Comparison of ENCODE assay signal across 8 mouse cellular contexts in genomic region chr4:133049071-133049920, GRCm38 (mm10). TPM values are rescaled to one million over a fixed set of nuclear protein-coding genes. Genes with fewer than 3 reads are reported as not detected.
A peak's percentile ranks its signal among the peaks of the same experiment; 100 is the strongest.
DNase-seq lines count a peak whose midpoint lies in the region; ATAC-seq lines count a peak whose summit lies in the region.

No protein-coding gene starts in this region.

- WGBS in liver, embryonic 16.5 days (ENCODE audit: insufficient replicate concordance) = 69% methylated on average over 19 of the region's 19 CpGs
- 71% methylated on average over 19 of the region's 19 CpGs for WGBS in liver, embryonic 12.5 days (ENCODE audit: insufficient replicate concordance)
- WGBS in heart, embryonic 15.5 days = 26% methylated on average over 19 of the region's 19 CpGs
- 52% methylated on average over 19 of the region's 19 CpGs for WGBS in midbrain, embryonic 15.5 days

- peak; percentile 82 to 86 for DNase-seq in cerebellum, postnatal 25 days
- DNase-seq in layer of hippocampus, postnatal 10 days (ENCODE audit: low spot score in 2 of 2) = no peak
- DNase-seq in kidney, adult 11 months = no peak
- DNase-seq in gastrocnemius, postnatal 14 days = no peak

- peak overlapping the region; percentile 3; the same call in 1 of the 2 replicates for H3K9ac ChIP-seq in liver, embryonic 16.5 days (ENCODE audit: low read depth, low read length)
- H3K9ac ChIP-seq in liver, embryonic 12.5 days = no peak overlapping the region
- peak overlapping the region; percentile 28 for H3K9ac ChIP-seq in heart, embryonic 15.5 days
- H3K9ac ChIP-seq in midbrain, embryonic 15.5 days = 0 out of 2 replicates have a peak overlapping the region, but pooled peaks have one; percentile 9

- no peak for ATAC-seq in liver, embryonic 16.5 days (ENCODE audit: low read depth)
- ATAC-seq in liver, embryonic 12.5 days = no peak
- ATAC-seq in heart, embryonic 15.5 days (replicated peaks; ENCODE audit: insufficient number of reproducible peaks, insufficient read depth, low FRiP score, low read depth) = peak; percentile 56
- ATAC-seq in midbrain, embryonic 15.5 days (replicated peaks) = no peak

- no peaks in the 10 kb centered on the region for H3K36me3 ChIP-seq in liver, embryonic 16.5 days (ENCODE audit: control insufficient read depth, insufficient read depth)
- no peaks in the 10 kb centered on the region for H3K36me3 ChIP-seq in liver, embryonic 12.5 days
- H3K36me3 ChIP-seq in heart, embryonic 15.5 days = no peaks in the 10 kb centered on the region
- no peaks in the 10 kb centered on the region for H3K36me3 ChIP-seq in midbrain, embryonic 15.5 days (replicated peaks)

- H3K27me3 ChIP-seq in liver, embryonic 16.5 days (ENCODE audit: control insufficient read depth, insufficient read depth, low read depth, low read length) = no peaks in the 10 kb centered on the region
- peaks cover 9% of the 10 kb centered on the region for H3K27me3 ChIP-seq in liver, embryonic 12.5 days (replicated peaks)
- H3K27me3 ChIP-seq in heart, embryonic 15.5 days = no peaks in the 10 kb centered on the region
- H3K27me3 ChIP-seq in midbrain, embryonic 15.5 days (replicated peaks) = no peaks in the 10 kb centered on the region

- peaks cover 15% of the 10 kb centered on the region for H3K4me1 ChIP-seq in liver, embryonic 16.5 days (ENCODE audit: control insufficient read depth, low read depth, low read length)
- peaks cover 83% of the 10 kb centered on the region for H3K4me1 ChIP-seq in liver, embryonic 12.5 days
- H3K4me1 ChIP-seq in heart, embryonic 15.5 days (replicated peaks) = peaks cover 99% of the 10 kb centered on the region
- peaks cover 89% of the 10 kb centered on the region for H3K4me1 ChIP-seq in midbrain, embryonic 15.5 days

- H3K27ac ChIP-seq in liver, embryonic 16.5 days (ENCODE audit: low read length) = no peak overlapping the region
- no peak overlapping the region for H3K27ac ChIP-seq in liver, embryonic 12.5 days
- peak overlapping the region; percentile 98 for H3K27ac ChIP-seq in heart, embryonic 15.5 days
- peak overlapping the region; percentile 85 for H3K27ac ChIP-seq in midbrain, embryonic 15.5 days

- no peak overlapping the region for H3K4me3 ChIP-seq in liver, embryonic 16.5 days (ENCODE audit: low read depth, low read length)
- H3K4me3 ChIP-seq in liver, embryonic 12.5 days = no peak overlapping the region
- no peak overlapping the region for H3K4me3 ChIP-seq in heart, embryonic 15.5 days
- H3K4me3 ChIP-seq in midbrain, embryonic 15.5 days = no peak overlapping the region

- intact Hi-C loops in gastrocnemius, postnatal 14 days (cut with DNase I; ENCODE audit: low total_unique reads) = no loop called here

- H3K4me2 ChIP-seq in liver, embryonic 16.5 days (ENCODE audit: low read depth, low read length) = no peak overlapping the region
- H3K4me2 ChIP-seq in liver, embryonic 12.5 days = no peak overlapping the region
- peak overlapping the region; percentile 49 for H3K4me2 ChIP-seq in heart, embryonic 15.5 days
- H3K4me2 ChIP-seq in midbrain, embryonic 15.5 days = no peak overlapping the region

- no peaks in the 10 kb centered on the region for H3K9me3 ChIP-seq in liver, embryonic 16.5 days (replicated peaks; ENCODE audit: control insufficient read depth, low read length)
- H3K9me3 ChIP-seq in liver, embryonic 12.5 days (replicated peaks) = no peaks in the 10 kb centered on the region
- H3K9me3 ChIP-seq in heart, embryonic 15.5 days (replicated peaks) = no peaks in the 10 kb centered on the region
- H3K9me3 ChIP-seq in midbrain, embryonic 15.5 days = no peaks in the 10 kb centered on the region

RNA-seq across cellular contexts. Expression of gene Ahdc1, which starts 38.2 kb away (rescaled TPM):
- polyA plus RNA-seq in liver, embryonic 16.5 days (2015; fragmentation: Nextera tagmentation; extraction: Ambion mirVana) = 0.70 and 1.6 TPM in 2 replicates
- polyA plus RNA-seq in liver, embryonic 12.5 days (2016; fragmentation: Nextera tagmentation; extraction: Ambion mirVana) = 2.9 and 3.2 TPM in 2 replicates
- polyA plus RNA-seq in heart, embryonic 15.5 days (2015; fragmentation: Nextera tagmentation; extraction: Ambion mirVana) = 6.3 and 8.5 TPM in 2 replicates
- 13.5 and 14.4 TPM in 2 replicates for polyA plus RNA-seq in midbrain, embryonic 15.5 days (2015; fragmentation: Nextera tagmentation; extraction: Ambion mirVana)
- total RNA-seq in layer of hippocampus, postnatal 10 days (2021) = 100 to 1,000 TPM in 1 of 2 experiments, 10 to 100 TPM in 1; 98.1 to 103 TPM
- total RNA-seq in gastrocnemius, postnatal 14 days (2021) = 10 to 100 TPM; 37.1 to 56.1 TPM

Comparison
In these comparisons a context has a peak if more than half of its experiments do, and no peak if none do; other contexts are left out.
1. H3K27ac ChIP-seq: peak in heart, embryonic 15.5 days (single experiment) and midbrain, embryonic 15.5 days (single experiment); none in liver, embryonic 16.5 days (single experiment) and liver, embryonic 12.5 days (single experiment).
2. DNase-seq: peak in cerebellum, postnatal 25 days (2 of 2); none in layer of hippocampus, postnatal 10 days (0 of 2), kidney, adult 11 months (single experiment) and gastrocnemius, postnatal 14 days (single experiment).